Mouse (Mus musculus) T-cell, adult 2 months (primary cell): Measurements from ENCODE around the gene Nemp1.

Experiments
- DNase-seq: peaks from one replicate; pipeline ENCODE4 v3.0.0; 2022; ENCODE audit warnings: low spot score

Gene Nemp1

GRCm38 (mm10) chr10:127725136-127725535 is 58.4 kb downstream of the Nemp1 start:
- DNase-seq, result no peak

- DNase-seq, result no peak
These were observed 61.7 kb downstream of the Nemp1 start for GRCm38 (mm10) chr10:127728437-127728836.

- no peak for DNase-seq
These were observed 63.7 kb downstream of the Nemp1 start for GRCm38 (mm10) chr10:127730285-127730932.

GRCm38 (mm10) chr10:127730933-127731310 is 64.2 kb downstream of the Nemp1 start:
- no peak for DNase-seq

- DNase-seq, result no peak
These were observed 64.7 kb downstream of the Nemp1 start for GRCm38 (mm10) chr10:127731397-127731796.

GRCm38 (mm10) chr10:127734434-127734833 is 67.7 kb downstream of the Nemp1 start:
- DNase-seq, result no peak

- DNase-seq, result no peak
These were observed 69.6 kb downstream of the Nemp1 start for GRCm38 (mm10) chr10:127736266-127736665.

- DNase-seq, result no peak
These were observed 70.2 kb downstream of the Nemp1 start for GRCm38 (mm10) chr10:127736916-127737315.

- no peak for DNase-seq
These were observed 70.9 kb downstream of the Nemp1 start for GRCm38 (mm10) chr10:127737552-127737951.

GRCm38 (mm10) chr10:127738151-127738882 is 71.6 kb downstream of the Nemp1 start:
- peak; percentile 41 for DNase-seq

- DNase-seq, result peak; percentile 82
These were observed 72.5 kb downstream of the Nemp1 start, which contains the start of gene Zbtb39 for GRCm38 (mm10) chr10:127739083-127739660. Gene Zbtb39, plus strand, starts transcription at chr10:127739538.

GRCm38 (mm10) chr10:127739661-127740161 is 73.0 kb downstream of the Nemp1 start:
- DNase-seq, result peak; percentile 27

GRCm38 (mm10) chr10:127744661-127745060 is 78.0 kb downstream of the Nemp1 start:
- peak; percentile 54 for DNase-seq

GRCm38 (mm10) chr10:127745886-127746285 is 79.2 kb downstream of the Nemp1 start:
- DNase-seq, result no peak

- no peak for DNase-seq
These were observed 80.6 kb downstream of the Nemp1 start for GRCm38 (mm10) chr10:127747254-127747653.

GRCm38 (mm10) chr10:127748847-127749612 is 82.3 kb downstream of the Nemp1 start:
- no peak for DNase-seq

GRCm38 (mm10) chr10:127750136-127750777 is 83.6 kb downstream of the Nemp1 start:
- DNase-seq, result no peak
